Mouse (Mus musculus): ENCODE measurements around the gene Snx29. TPM values are rescaled to one million over a fixed set of nuclear protein-coding genes. Genes with fewer than 3 reads are reported as not detected.

Snx29 gene
- polyA plus RNA-seq, 1 experiment from 2014 or later = 10.0 TPM

- no peak overlapping the region for H3K27ac ChIP-seq (ENCODE audit: low read depth, low read length)
- WGBS = 83% methylated on average over 1 of the region's 1 CpGs
- H3K36me3 ChIP-seq (ENCODE audit: control insufficient read depth, insufficient read depth, low read length) = no peaks in the 10 kb centered on the region
- no peaks in the 10 kb centered on the region for H3K27me3 ChIP-seq (ENCODE audit: control insufficient read depth, insufficient read depth, low read length)
- no peak overlapping the region for H3K4me3 ChIP-seq (ENCODE audit: low read depth, low read length)
- no peaks in the 10 kb centered on the region for H3K4me1 ChIP-seq (ENCODE audit: control insufficient read depth, insufficient read depth, low read length)
- H3K4me2 ChIP-seq = no peak overlapping the region
- ATAC-seq (ENCODE audit: low FRiP score) (no peak), DNase-seq (ENCODE audit: low spot score, missing footprints) (no peak)
- no peaks in the 10 kb centered on the region for H3K9me3 ChIP-seq (ENCODE audit: control insufficient read depth, low read length)
- no peak overlapping the region for H3K9ac ChIP-seq (ENCODE audit: low read length)
Observed at GRCm38 (mm10) chr16:11601336-11602082, 278.8 kb downstream of the Snx29 start.

- H3K36me3 ChIP-seq (ENCODE audit: control insufficient read depth, insufficient read depth, low read length) = no peaks in the 10 kb centered on the region
- WGBS = 73% methylated on average over 5 of the region's 5 CpGs
- H3K27ac ChIP-seq (ENCODE audit: low read depth, low read length) = no peak overlapping the region
- H3K9me3 ChIP-seq (ENCODE audit: control insufficient read depth, low read length) = no peaks in the 10 kb centered on the region
- DNase-seq (ENCODE audit: low spot score, missing footprints) (no peak), ATAC-seq (ENCODE audit: low FRiP score) (no peak)
- H3K27me3 ChIP-seq (ENCODE audit: control insufficient read depth, insufficient read depth, low read length) = no peaks in the 10 kb centered on the region
- no peak overlapping the region for H3K4me2 ChIP-seq
- H3K4me3 ChIP-seq (ENCODE audit: low read depth, low read length) = no peak overlapping the region
- no peak overlapping the region for H3K9ac ChIP-seq (ENCODE audit: low read length)
- H3K4me1 ChIP-seq (ENCODE audit: control insufficient read depth, insufficient read depth, low read length) = no peaks in the 10 kb centered on the region
Observed at GRCm38 (mm10) chr16:11603667-11604422, 281.1 kb downstream of the Snx29 start.

GRCm38 (mm10) chr16:11612526-11613126, 289.9 kb downstream of the Snx29 start:
- no peak overlapping the region for H3K27ac ChIP-seq (ENCODE audit: low read depth, low read length)
- ATAC-seq (ENCODE audit: low FRiP score) (no peak), DNase-seq (ENCODE audit: low spot score, missing footprints) (no peak)
- H3K4me2 ChIP-seq = no peak overlapping the region
- H3K9me3 ChIP-seq (ENCODE audit: control insufficient read depth, low read length) = peaks cover 3% of the 10 kb centered on the region; the same call in 1 of the 2 replicates
- H3K4me1 ChIP-seq (ENCODE audit: control insufficient read depth, insufficient read depth, low read length) = no peaks in the 10 kb centered on the region
- 80% methylated on average over 3 of the region's 3 CpGs for WGBS
- H3K9ac ChIP-seq (ENCODE audit: low read length) = no peak overlapping the region
- no peaks in the 10 kb centered on the region for H3K36me3 ChIP-seq (ENCODE audit: control insufficient read depth, insufficient read depth, low read length)
- H3K4me3 ChIP-seq (ENCODE audit: low read depth, low read length) = no peak overlapping the region
- no peaks in the 10 kb centered on the region for H3K27me3 ChIP-seq (ENCODE audit: control insufficient read depth, insufficient read depth, low read length)

GRCm38 (mm10) chr16:11614401-11615014, 291.8 kb downstream of the Snx29 start:
- DNase-seq (ENCODE audit: low spot score, missing footprints) (no peak), ATAC-seq (ENCODE audit: low FRiP score) (no peak)
- H3K4me2 ChIP-seq = no peak overlapping the region
- no peak overlapping the region for H3K27ac ChIP-seq (ENCODE audit: low read depth, low read length)
- WGBS = 92% methylated on average over 3 of the region's 3 CpGs
- no peaks in the 10 kb centered on the region for H3K36me3 ChIP-seq (ENCODE audit: control insufficient read depth, insufficient read depth, low read length)
- H3K4me3 ChIP-seq (ENCODE audit: low read depth, low read length) = no peak overlapping the region
- H3K9me3 ChIP-seq (ENCODE audit: control insufficient read depth, low read length) = peaks cover 3% of the 10 kb centered on the region; the same call in 1 of the 2 replicates
- H3K4me1 ChIP-seq (ENCODE audit: control insufficient read depth, insufficient read depth, low read length) = no peaks in the 10 kb centered on the region
- H3K27me3 ChIP-seq (ENCODE audit: control insufficient read depth, insufficient read depth, low read length) = no peaks in the 10 kb centered on the region
- no peak overlapping the region for H3K9ac ChIP-seq (ENCODE audit: low read length)

- no peak for ATAC-seq (ENCODE audit: low FRiP score)
- Histone ChIP-seq H3K4me3 (ENCODE audit: low read depth, low read length) (no peak overlapping the region), H3K9me3 (ENCODE audit: control insufficient read depth, low read length) (peaks cover 3% of the 10 kb centered on the region; the same call in 1 of the 2 replicates), H3K9ac (ENCODE audit: low read length) (no peak overlapping the region), H3K4me1 (ENCODE audit: control insufficient read depth, insufficient read depth, low read length) (no peaks in the 10 kb centered on the region), H3K4me2 (no peak overlapping the region), H3K27me3 (ENCODE audit: control insufficient read depth, insufficient read depth, low read length) (no peaks in the 10 kb centered on the region), H3K27ac (ENCODE audit: low read depth, low read length) (no peak overlapping the region), H3K36me3 (ENCODE audit: control insufficient read depth, insufficient read depth, low read length) (no peaks in the 10 kb centered on the region)
- WGBS = 64% methylated on average over 2 of the region's 2 CpGs
- DNase-seq (ENCODE audit: low spot score, missing footprints) = no peak
Observed at GRCm38 (mm10) chr16:11615633-11616032, 292.9 kb downstream of the Snx29 start.

GRCm38 (mm10) chr16:11619951-11620350, 297.2 kb downstream of the Snx29 start:
- no peak overlapping the region for H3K4me2 ChIP-seq
- no peaks in the 10 kb centered on the region for H3K36me3 ChIP-seq (ENCODE audit: control insufficient read depth, insufficient read depth, low read length)
- H3K9me3 ChIP-seq (ENCODE audit: control insufficient read depth, low read length) = peaks cover 3% of the 10 kb centered on the region; the same call in 1 of the 2 replicates
- H3K4me3 ChIP-seq (ENCODE audit: low read depth, low read length) = no peak overlapping the region
- 84% methylated on average over 2 of the region's 2 CpGs for WGBS
- no peaks in the 10 kb centered on the region for H3K27me3 ChIP-seq (ENCODE audit: control insufficient read depth, insufficient read depth, low read length)
- no peaks in the 10 kb centered on the region for H3K4me1 ChIP-seq (ENCODE audit: control insufficient read depth, insufficient read depth, low read length)
- no peak overlapping the region for H3K27ac ChIP-seq (ENCODE audit: low read depth, low read length)
- DNase-seq (ENCODE audit: low spot score, missing footprints) (no peak), ATAC-seq (ENCODE audit: low FRiP score) (no peak)
- H3K9ac ChIP-seq (ENCODE audit: low read length) = no peak overlapping the region

GRCm38 (mm10) chr16:11621042-11621441, 298.3 kb downstream of the Snx29 start:
- Histone ChIP-seq H3K9me3 (ENCODE audit: control insufficient read depth, low read length) (peaks cover 3% of the 10 kb centered on the region; the same call in 1 of the 2 replicates), H3K27ac (ENCODE audit: low read depth, low read length) (no peak overlapping the region), H3K4me1 (ENCODE audit: control insufficient read depth, insufficient read depth, low read length) (no peaks in the 10 kb centered on the region), H3K4me3 (ENCODE audit: low read depth, low read length) (no peak overlapping the region), H3K9ac (ENCODE audit: low read length) (no peak overlapping the region), H3K27me3 (ENCODE audit: control insufficient read depth, insufficient read depth, low read length) (no peaks in the 10 kb centered on the region), H3K36me3 (ENCODE audit: control insufficient read depth, insufficient read depth, low read length) (no peaks in the 10 kb centered on the region), H3K4me2 (no peak overlapping the region)
- no peak for DNase-seq (ENCODE audit: low spot score, missing footprints)
- 93% methylated on average over 3 of the region's 3 CpGs for WGBS
- no peak for ATAC-seq (ENCODE audit: low FRiP score)

- no peak overlapping the region for H3K27ac ChIP-seq (ENCODE audit: low read depth, low read length)
- 70% methylated on average over 1 of the region's 1 CpGs for WGBS
- no peak for DNase-seq (ENCODE audit: low spot score, missing footprints)
Observed at GRCm38 (mm10) chr16:11621664-11622063, 299.0 kb downstream of the Snx29 start.

More at GRCm38 (mm10) chr16:11621664-11622063, 299.0 kb downstream of the Snx29 start:
- H3K4me3 ChIP-seq (ENCODE audit: low read depth, low read length) = no peak overlapping the region
- H3K36me3 ChIP-seq (ENCODE audit: control insufficient read depth, insufficient read depth, low read length) = no peaks in the 10 kb centered on the region
- peaks cover under 1% of the 10 kb centered on the region; the same call in 1 of the 2 replicates for H3K9me3 ChIP-seq (ENCODE audit: control insufficient read depth, low read length)
- ATAC-seq (ENCODE audit: low FRiP score) = no peak
- no peaks in the 10 kb centered on the region for H3K27me3 ChIP-seq (ENCODE audit: control insufficient read depth, insufficient read depth, low read length)
- H3K4me2 ChIP-seq = no peak overlapping the region
- no peaks in the 10 kb centered on the region for H3K4me1 ChIP-seq (ENCODE audit: control insufficient read depth, insufficient read depth, low read length)
- H3K9ac ChIP-seq (ENCODE audit: low read length) = no peak overlapping the region
